In genomic region chr19:28836116-28836515, GRCm38 (mm10) we compare ENCODE assay signal across 11 mouse cellular contexts. TPM values are rescaled to one million over a fixed set of nuclear protein-coding genes. Genes with fewer than 3 reads are reported as not detected.
A peak's percentile ranks its signal among the peaks of the same experiment; 100 is the strongest.
DNase-seq lines count a peak whose midpoint lies in the region; ATAC-seq and TF ChIP-seq lines count a peak whose summit lies in the region.
"Had no signal": no experiment of that assay in that cellular context is flagged by ENCODE, and none has a peak within 500 bp of the region (broad histone marks: within the 10 kb centered on the region; RNA-seq: fewer than 3 reads in every experiment).

No protein-coding gene starts in this region.

- peaks cover 4% of the 10 kb centered on the region for H3K4me1 ChIP-seq in forebrain, embryonic 13.5 days
- peaks cover 21% of the 10 kb centered on the region for H3K4me1 ChIP-seq in forebrain, embryonic 10.5 days
- H3K4me1 ChIP-seq in lung, postnatal 0 days (ENCODE audit: insufficient read depth, low read depth, low read length), result peaks cover 8% of the 10 kb centered on the region; the same call in 1 of the 2 replicates
- H3K4me1 ChIP-seq in lung, adult 2 months (ENCODE audit: control insufficient read depth, insufficient read depth, low read length), result no peaks in the 10 kb centered on the region
- H3K4me1 ChIP-seq in kidney, embryonic 15.5 days, result peaks cover 21% of the 10 kb centered on the region
- H3K4me1 ChIP-seq in olfactory bulb, adult 2 months (ENCODE audit: control insufficient read depth, insufficient read depth, low read length), result peaks cover 23% of the 10 kb centered on the region
- H3K4me1 ChIP-seq in thymus, adult 2 months (replicated peaks; ENCODE audit: control insufficient read depth, insufficient read depth, low read length), result peaks cover 4% of the 10 kb centered on the region

- H3K4me3 ChIP-seq in forebrain, embryonic 13.5 days, result peak overlapping the region; percentile 61; the same call in 1 of the 2 replicates
- no peak overlapping the region for H3K4me3 ChIP-seq in forebrain, embryonic 10.5 days
- H3K4me3 ChIP-seq in lung, postnatal 0 days (ENCODE audit: low read depth, low read length), result no peak overlapping the region
- H3K4me3 ChIP-seq in lung, adult 2 months (replicated peaks; ENCODE audit: extremely low read depth, low read depth, low read length), result no peak overlapping the region
- H3K4me3 ChIP-seq in kidney, embryonic 15.5 days (replicated peaks), result no peak overlapping the region
- peak overlapping the region; percentile 61 for H3K4me3 ChIP-seq in olfactory bulb, adult 2 months (ENCODE audit: insufficient read depth, low read depth, low read length)
- H3K4me3 ChIP-seq in thymus, adult 2 months (ENCODE audit: control insufficient read depth, insufficient read depth, low read length), result no peak overlapping the region

- H3K9ac ChIP-seq in forebrain, embryonic 13.5 days, result no peak overlapping the region
- H3K9ac ChIP-seq in lung, postnatal 0 days (replicated peaks; ENCODE audit: low read depth), result no peak overlapping the region
- no peak overlapping the region for H3K9ac ChIP-seq in kidney, embryonic 15.5 days

- no peaks in the 10 kb centered on the region for H3K36me3 ChIP-seq in forebrain, embryonic 13.5 days (ENCODE audit: poor library complexity, severe bottlenecking)
- H3K36me3 ChIP-seq in forebrain, embryonic 10.5 days (replicated peaks), result no peaks in the 10 kb centered on the region
- no peaks in the 10 kb centered on the region for H3K36me3 ChIP-seq in lung, postnatal 0 days (ENCODE audit: insufficient read depth, low read length)
- H3K36me3 ChIP-seq in kidney, embryonic 15.5 days, result no peaks in the 10 kb centered on the region
- H3K36me3 ChIP-seq in thymus, adult 2 months (ENCODE audit: control insufficient read depth, insufficient read depth, low read length), result no peaks in the 10 kb centered on the region

- TF ChIP-seq EP300 in lung, postnatal 0 days (IDR thresholded peaks at IDR 0.05), result no peak

- ATAC-seq in forebrain, embryonic 13.5 days, result 0 out of 2 replicates have a peak, but pooled peaks have one; percentile 7
- no peak for ATAC-seq in lung, postnatal 0 days
- no peak for ATAC-seq in kidney, embryonic 15.5 days (replicated peaks; ENCODE audit: low FRiP score)
- ATAC-seq: intestine, embryonic 16.5 days had no signal

- DNase-seq in forebrain, embryonic 10.5 days (ENCODE audit: extremely low spot score, low spot score), result no peak
- no peak for DNase-seq in lung, postnatal 0 days (ENCODE audit: low spot score)
- DNase-seq in lung, adult 2 months, result no peak
- DNase-seq in thymus, adult 2 months, result no peak
- no peak for DNase-seq in adrenal gland, postnatal 4 days (ENCODE audit: low spot score in 2 of 2)
- DNase-seq: heart, adult 18-20 months had no signal

- H3K4me2 ChIP-seq in forebrain, embryonic 13.5 days, result peak overlapping the region; percentile 90
- H3K4me2 ChIP-seq in lung, postnatal 0 days (replicated peaks; ENCODE audit: low read depth, low read length), result peak overlapping the region; percentile 91
- peak overlapping the region; percentile 94; the same call in 1 of the 2 replicates for H3K4me2 ChIP-seq in kidney, embryonic 15.5 days

- no peak for TF ChIP-seq POLR2A in lung, adult 2 months (IDR thresholded peaks at IDR 0.05; ENCODE audit: borderline replicate concordance, extremely low read depth, low read depth, low read length)
- no peak for TF ChIP-seq POLR2A in olfactory bulb, adult 2 months (IDR thresholded peaks at IDR 0.05; ENCODE audit: insufficient read depth, low read depth, low read length)
- no peak for TF ChIP-seq POLR2A in thymus, adult 2 months (IDR thresholded peaks at IDR 0.05; ENCODE audit: control insufficient read depth, extremely low read depth, insufficient read depth, low read length, poor library complexity)

- TF ChIP-seq CTCF in lung, postnatal 0 days (IDR thresholded peaks at IDR 0.05), result no peak
- TF ChIP-seq CTCF in lung, adult 2 months (IDR thresholded peaks at IDR 0.05; ENCODE audit: insufficient read depth, low read length), result no peak
- TF ChIP-seq CTCF in olfactory bulb, adult 2 months (IDR thresholded peaks at IDR 0.05; ENCODE audit: insufficient read depth, low read depth, low read length), result no peak
- TF ChIP-seq CTCF in thymus, adult 2 months (IDR thresholded peaks at IDR 0.05; ENCODE audit: borderline replicate concordance, control insufficient read depth, extremely low read depth, insufficient read depth, low read length, poor library complexity), result no peak

- H3K27me3 ChIP-seq in forebrain, embryonic 13.5 days, result peaks cover 17% of the 10 kb centered on the region
- peaks cover 53% of the 10 kb centered on the region for H3K27me3 ChIP-seq in forebrain, embryonic 10.5 days (ENCODE audit: poor library complexity, severe bottlenecking)
- no peaks in the 10 kb centered on the region for H3K27me3 ChIP-seq in lung, postnatal 0 days (replicated peaks; ENCODE audit: insufficient read depth, low read length)
- peaks cover 34% of the 10 kb centered on the region for H3K27me3 ChIP-seq in kidney, embryonic 15.5 days
- H3K27me3 ChIP-seq in thymus, adult 2 months (ENCODE audit: control insufficient read depth, insufficient read depth, low read length), result peaks cover 3% of the 10 kb centered on the region; the same call in 1 of the 2 replicates

- H3K9me3 ChIP-seq in forebrain, embryonic 13.5 days (replicated peaks), result no peaks in the 10 kb centered on the region
- H3K9me3 ChIP-seq in forebrain, embryonic 10.5 days, result no peaks in the 10 kb centered on the region
- H3K9me3 ChIP-seq in lung, postnatal 0 days (ENCODE audit: low read length), result no peaks in the 10 kb centered on the region
- H3K9me3 ChIP-seq in kidney, embryonic 15.5 days (replicated peaks), result no peaks in the 10 kb centered on the region

- 58% methylated on average over 3 of the region's 3 CpGs for WGBS in forebrain, embryonic 13.5 days
- 71% methylated on average over 3 of the region's 3 CpGs for WGBS in forebrain, embryonic 10.5 days
- WGBS in lung, postnatal 0 days, result 30% methylated on average over 3 of the region's 3 CpGs
- 42% methylated on average over 3 of the region's 3 CpGs for WGBS in lung, adult 2 months
- WGBS in kidney, embryonic 15.5 days, result 38% methylated on average over 3 of the region's 3 CpGs
- WGBS in olfactory bulb, adult 2 months, result 35% methylated on average over 3 of the region's 3 CpGs
- 89% methylated on average over 3 of the region's 3 CpGs for WGBS in thymus, adult 2 months

- H3K27ac ChIP-seq in forebrain, embryonic 13.5 days, result no peak overlapping the region
- H3K27ac ChIP-seq in forebrain, embryonic 10.5 days, result no peak overlapping the region
- H3K27ac ChIP-seq in lung, postnatal 0 days (ENCODE audit: low read length), result no peak overlapping the region
- H3K27ac ChIP-seq in kidney, embryonic 15.5 days, result no peak overlapping the region
- H3K27ac ChIP-seq in olfactory bulb, adult 2 months (ENCODE audit: insufficient read depth, low read depth, low read length), result no peak overlapping the region
- no peak overlapping the region for H3K27ac ChIP-seq in thymus, adult 2 months (ENCODE audit: control insufficient read depth, insufficient read depth, low read length)

RNA-seq across cellular contexts. Expression of gene Slc1a1, which starts 1.3 kb away (rescaled TPM):
- polyA plus RNA-seq in forebrain, embryonic 13.5 days (2015; fragmentation: Nextera tagmentation; extraction: Ambion mirVana), result 10.1 and 10.7 TPM in 2 replicates
- 0.52 and 0.65 TPM in 2 replicates for polyA plus RNA-seq in forebrain, embryonic 10.5 days (2016; fragmentation: Nextera tagmentation; extraction: Ambion mirVana)
- polyA plus RNA-seq in lung, postnatal 0 days (2015; fragmentation: Nextera tagmentation; extraction: Ambion mirVana), result 13.0 and 13.2 TPM in 2 replicates
- 8.1 and 11.4 TPM in 2 replicates for polyA plus RNA-seq in lung, adult 2 months (2012; rRNA removed)
- polyA plus RNA-seq in kidney, embryonic 15.5 days (2015; fragmentation: Nextera tagmentation; extraction: Ambion mirVana), result 3.9 and 4.3 TPM in 2 replicates
- not detected in 2 replicates for polyA plus RNA-seq in olfactory bulb, adult 2 months (2012; ENCODE audit: insufficient read depth, insufficient read length, low replicate concordance, missing spikeins)
- 0.41 and 0.51 TPM in 2 replicates for polyA plus RNA-seq in thymus, adult 2 months (2012; rRNA removed)
- 1 to 10 TPM in 1 of 2 experiments, under 1 TPM in 1; 0.90 to 5.9 TPM for total RNA-seq in adrenal gland, postnatal 4 days (2021)
- total RNA-seq: liver, adult 2 months had no signal
- polyA plus RNA-seq: liver, adult 2 months had no signal

Comparison
In these comparisons a context has a peak if more than half of its experiments do, and no peak if none do; other contexts are left out.
1. H3K4me3 ChIP-seq: peak in forebrain, embryonic 13.5 days (single experiment) and olfactory bulb, adult 2 months (single experiment); none in forebrain, embryonic 10.5 days (single experiment), lung, postnatal 0 days (single experiment), lung, adult 2 months (single experiment), kidney, embryonic 15.5 days (single experiment) and thymus, adult 2 months (single experiment).
2. Peak in every context shown above with its lines, with median percentiles within 50 percentile points of each other: H3K4me2 ChIP-seq.